Mouse (Mus musculus) myocyte (in vitro differentiated cells): ENCODE measurements around the gene Bpifa3. TPM values are rescaled to one million over a fixed set of nuclear protein-coding genes. Genes with fewer than 3 reads are reported as not detected.
"Not testable (repeated sequence)": the region's sequence is repeated elsewhere in the genome, so short reads cannot be mapped to it uniquely, and the experiment has no call there.

Experiments used
- H3K27me3 ChIP-seq: one replicate; pipeline ENCODE4 v1.6.1; 2011; ENCODE audit not compliant: control insufficient read depth, insufficient read depth, insufficient read length
- H3K36me3 ChIP-seq: one replicate; pipeline ENCODE4 v1.6.1; 2011; ENCODE audit not compliant: control insufficient read depth, insufficient read depth
- H3K4me2 ChIP-seq: one replicate; pipeline ENCODE4 v1.6.1; 2011; ENCODE audit warnings: low read depth, control low read depth
- H3K4me3 ChIP-seq: one replicate; pipeline ENCODE4 v1.5.1; 2011; ENCODE audit warnings: mild to moderate bottlenecking, control low read depth, moderate library complexity
- H3K79me2 ChIP-seq: one replicate; pipeline ENCODE4 v1.6.1; 2011; ENCODE audit not compliant: control insufficient read depth, insufficient read depth
- H3ac ChIP-seq: one replicate; pipeline ENCODE4 v1.6.1; 2011; ENCODE audit not compliant: control insufficient read depth, insufficient read length
- CEBPB ChIP-seq: IDR thresholded peaks from 2 replicates; pipeline ENCODE4 v1.6.1; 2011; ENCODE audit warnings: mild to moderate bottlenecking, moderate library complexity; ENCODE audit not compliant: poor library complexity, insufficient read depth, severe bottlenecking
- MAX ChIP-seq: IDR thresholded peaks from one replicate; pipeline ENCODE4 v1.6.1; 2011; ENCODE audit warnings: low read depth, mild to moderate bottlenecking, control low read depth
- MYOD1 ChIP-seq, 3 experiments: IDR thresholded peaks; one replicate each; pipeline ENCODE4 v1.6.1; 2011; ENCODE audit warnings: control low read depth in 2 of 3, low read depth in 2 of 3, mild to moderate bottlenecking in 2 of 3, moderate library complexity in 1 of 3; ENCODE audit not compliant: insufficient read length in 2 of 3, control insufficient read depth in 1 of 3
- MYOG ChIP-seq, 3 experiments: IDR thresholded peaks; one replicate each; pipeline ENCODE4 v1.6.1; 2011; ENCODE audit warnings: control low read depth in 2 of 3, low read depth in 2 of 3, mild to moderate bottlenecking in 2 of 3; ENCODE audit not compliant: insufficient read length in 2 of 3, control insufficient read depth in 1 of 3, insufficient read depth in 1 of 3
- POLR2A ChIP-seq: IDR thresholded peaks from one replicate; pipeline ENCODE4 v1.6.1; 2011; ENCODE audit warnings: low read depth, mild to moderate bottlenecking, control low read depth, moderate library complexity; ENCODE audit not compliant: insufficient read length
- POLR2AphosphoS2 ChIP-seq: IDR thresholded peaks from one replicate; pipeline ENCODE4 v1.6.1; 2011; ENCODE audit warnings: low read depth, control low read depth; ENCODE audit not compliant: insufficient read length
- REST ChIP-seq: IDR thresholded peaks from one replicate; pipeline ENCODE4 v1.6.1; 2011; ENCODE audit warnings: mild to moderate bottlenecking, control low read depth, moderate library complexity; ENCODE audit not compliant: insufficient read depth, insufficient read length
- SRF ChIP-seq: IDR thresholded peaks from one replicate; pipeline ENCODE4 v1.6.1; 2011; ENCODE audit warnings: low read depth; ENCODE audit not compliant: control insufficient read depth, insufficient read length
- TCF12 ChIP-seq: IDR thresholded peaks from one replicate; pipeline ENCODE4 v1.6.1; 2011; ENCODE audit warnings: mild to moderate bottlenecking, control low read depth; ENCODE audit not compliant: poor library complexity, insufficient read depth, severe bottlenecking
- TCF3 ChIP-seq: IDR thresholded peaks from one replicate; pipeline ENCODE4 v1.6.1; 2011; ENCODE audit warnings: low read depth, control low read depth; ENCODE audit not compliant: insufficient read length
- USF1 ChIP-seq: IDR thresholded peaks from one replicate; pipeline ENCODE4 v1.6.1; 2011; ENCODE audit warnings: low read depth, mild to moderate bottlenecking, control low read depth, moderate library complexity
- polyA plus RNA-seq: library from polyadenylated mRNA; unstranded; fragments of >200 nt; fragmentation: generic; extraction: Trizol; gene quantifications from one replicate; pipeline ENCODE4 v1.2.1, GENCODE M21; 2012; ENCODE audit warnings: missing spikeins

Bpifa3 gene
- polyA plus RNA-seq, 1 experiment: not detected

DNA sequence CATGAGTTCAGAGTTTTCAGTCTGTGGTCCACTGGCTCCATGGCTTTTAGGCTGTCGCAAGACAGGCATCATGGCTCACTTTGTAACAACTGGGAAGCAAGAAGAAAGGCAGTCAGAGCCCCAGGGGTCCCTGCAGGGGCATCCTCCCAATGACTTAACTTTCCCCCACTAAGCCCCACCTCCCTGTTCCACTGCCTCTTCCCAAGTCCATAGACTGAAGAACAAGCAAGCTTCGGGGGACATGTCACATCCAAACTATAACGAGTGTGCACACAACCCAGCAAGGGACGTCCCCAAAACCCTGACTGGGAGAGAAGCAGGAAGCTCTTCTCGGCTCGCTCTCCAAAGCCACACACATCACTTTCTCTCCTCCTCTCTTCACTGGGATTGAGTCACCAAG lies 41.5 kb downstream of the Bpifa3 start:
- no peaks in the 10 kb centered on the region for H3K36me3 ChIP-seq
- H3K27me3 ChIP-seq: no peaks in the 10 kb centered on the region
- peak overlapping the region; percentile 15 for H3K4me2 ChIP-seq
- no peaks in the 10 kb centered on the region for H3K79me2 ChIP-seq
- H3ac ChIP-seq: no peak overlapping the region
- no peak for TF ChIP-seq POLR2AphosphoS2
- no peak overlapping the region for H3K4me3 ChIP-seq

DNA sequence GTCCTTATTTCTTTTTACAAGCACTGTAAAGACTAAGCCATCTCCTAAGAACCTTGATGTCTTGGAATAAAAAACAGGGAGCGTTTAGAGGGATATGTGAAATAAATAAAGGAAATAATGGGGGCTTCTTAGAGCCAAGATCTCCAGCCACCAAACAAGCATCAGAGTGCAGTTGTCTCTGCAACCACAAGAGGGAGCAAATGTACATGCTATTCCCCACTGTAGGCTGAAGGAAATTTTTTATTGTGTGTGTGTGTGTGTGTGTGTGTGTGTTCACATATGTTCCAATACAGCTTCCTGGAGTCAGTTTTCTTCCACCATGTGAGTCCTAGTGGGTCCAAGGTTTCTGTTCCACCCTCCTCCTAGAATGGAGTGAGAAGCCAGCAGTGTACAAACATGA lies 43.2 kb downstream of the Bpifa3 start:
- Histone ChIP-seq H3K27me3 (no peaks in the 10 kb centered on the region), H3K4me3 (no peak overlapping the region), H3K79me2 (no peaks in the 10 kb centered on the region), H3K4me2 (no peak overlapping the region), H3K36me3 (no peaks in the 10 kb centered on the region), H3ac (no peak overlapping the region)
- TF ChIP-seq POLR2A (no peak), TCF12 (no peak)

DNA sequence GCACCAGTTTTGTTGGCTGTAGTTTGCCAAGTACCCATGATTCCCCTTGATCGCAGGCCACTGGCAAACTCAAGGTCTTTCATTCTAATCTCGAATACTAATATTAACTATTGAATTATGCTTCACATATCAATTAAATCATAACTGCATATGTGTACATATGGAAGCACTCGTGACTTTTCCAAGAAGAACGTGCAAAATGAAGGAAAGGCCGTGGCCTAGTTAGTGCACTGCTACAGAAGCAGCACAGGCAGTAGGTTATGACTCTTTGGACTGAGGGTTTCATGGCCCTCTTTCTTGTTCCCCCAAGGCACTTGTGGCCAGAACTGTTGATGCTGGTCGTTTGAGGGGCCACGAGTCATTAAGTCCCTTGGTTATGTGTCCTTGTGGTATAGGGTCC lies 51.8 kb downstream of the Bpifa3 start:
- not testable (repeated sequence) for H3K4me3 ChIP-seq

DNA sequence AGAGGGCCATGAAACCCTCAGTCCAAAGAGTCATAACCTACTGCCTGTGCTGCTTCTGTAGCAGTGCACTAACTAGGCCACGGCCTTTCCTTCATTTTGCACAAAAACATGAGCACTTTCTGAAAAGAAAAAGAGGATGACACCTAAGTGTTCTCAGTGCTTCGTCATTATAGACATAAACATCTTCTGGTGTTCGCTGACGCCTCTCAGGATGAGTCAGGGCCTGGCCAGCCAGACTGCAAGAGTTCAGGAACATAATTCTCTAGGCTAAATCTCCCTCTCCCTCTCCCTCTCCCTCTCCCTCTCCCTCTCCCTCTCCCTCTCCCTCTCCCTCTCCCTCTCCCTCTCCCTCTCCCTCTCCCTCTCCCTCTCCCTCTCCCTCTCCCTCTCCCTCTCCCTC lies 52.9 kb downstream of the Bpifa3 start:
- H3K4me2 ChIP-seq, H3K79me2 ChIP-seq, H3K4me3 ChIP-seq, H3ac ChIP-seq, H3K27me3 ChIP-seq, H3K36me3 ChIP-seq: not testable (repeated sequence)

More for the DNA sequence above, 51.8 kb downstream of the Bpifa3 start:
- H3ac ChIP-seq, H3K4me2 ChIP-seq, H3K79me2 ChIP-seq, H3K27me3 ChIP-seq, H3K36me3 ChIP-seq: not testable (repeated sequence)

DNA sequence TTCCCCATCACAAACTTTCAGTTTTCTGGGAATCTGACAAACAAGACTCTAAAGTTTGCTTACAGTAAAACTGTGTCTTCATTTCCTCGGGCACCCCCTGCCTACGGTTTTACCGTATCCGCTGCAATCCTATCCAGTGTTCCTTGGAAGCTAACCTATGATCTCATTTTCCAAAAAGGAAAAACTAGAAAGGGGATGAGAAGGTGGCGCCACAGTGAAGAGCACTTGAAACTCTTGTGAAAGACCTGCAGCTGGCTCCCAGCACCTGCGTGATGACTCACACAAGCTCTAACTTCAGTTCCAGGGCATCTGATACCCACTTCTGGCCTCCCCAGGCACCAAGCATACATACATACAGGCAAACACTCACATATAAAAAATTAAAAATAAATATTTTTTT lies 55.2 kb downstream of the Bpifa3 start:
- no peak overlapping the region for H3ac ChIP-seq
- H3K36me3 ChIP-seq: no peaks in the 10 kb centered on the region
- no peak overlapping the region for H3K4me3 ChIP-seq
- no peaks in the 10 kb centered on the region for H3K79me2 ChIP-seq
- H3K4me2 ChIP-seq: no peak overlapping the region
- TF ChIP-seq USF1: no peak
- no peak for TF ChIP-seq CEBPB
- no peak for TF ChIP-seq REST
- no peak for TF ChIP-seq SRF
- TF ChIP-seq TCF3: no peak
- no peak for TF ChIP-seq TCF12
- TF ChIP-seq MAX: no peak
- no peak for TF ChIP-seq MYOG (IDR thresholded peaks at IDR 0.05; ENCODE audit: control insufficient read depth in 1 of 3, insufficient read depth in 1 of 3, insufficient read length in 2 of 3, low read depth in 2 of 3)
- TF ChIP-seq POLR2A: no peak
- TF ChIP-seq POLR2AphosphoS2: no peak
- H3K27me3 ChIP-seq: no peaks in the 10 kb centered on the region

DNA sequence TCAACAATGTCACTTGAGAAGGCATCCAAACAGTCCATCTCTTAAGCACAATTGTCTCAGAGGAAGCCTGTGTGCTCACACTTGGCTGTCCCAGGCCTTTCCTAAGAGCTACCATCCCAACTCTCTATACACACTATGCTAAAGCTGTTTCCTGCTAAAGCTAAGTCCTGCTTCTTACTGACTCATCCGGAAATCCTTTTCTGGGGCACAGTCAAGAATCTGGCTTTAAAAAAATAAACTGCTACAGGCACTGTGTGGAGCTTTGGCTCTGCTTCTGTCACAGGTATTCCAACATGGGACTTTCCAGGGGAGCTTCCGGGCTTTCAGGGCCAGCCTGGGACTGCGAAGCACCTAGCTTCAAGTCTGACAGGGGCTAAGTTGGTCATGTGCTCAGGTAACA lies 55.6 kb downstream of the Bpifa3 start:
- H3K36me3 ChIP-seq: no peaks in the 10 kb centered on the region
- no peak for TF ChIP-seq POLR2AphosphoS2
- no peak for TF ChIP-seq USF1
- no peak for TF ChIP-seq TCF12
- TF ChIP-seq MYOD1 (IDR thresholded peaks at IDR 0.05; ENCODE audit: control insufficient read depth in 1 of 3, insufficient read length in 2 of 3, low read depth in 2 of 3): no peak
- TF ChIP-seq MAX: no peak
- no peak for TF ChIP-seq REST
- TF ChIP-seq MYOG (IDR thresholded peaks at IDR 0.05; ENCODE audit: control insufficient read depth in 1 of 3, insufficient read depth in 1 of 3, insufficient read length in 2 of 3, low read depth in 2 of 3): no peak
- H3K4me2 ChIP-seq: no peak overlapping the region
- no peak overlapping the region for H3ac ChIP-seq
- H3K27me3 ChIP-seq: no peaks in the 10 kb centered on the region
- no peaks in the 10 kb centered on the region for H3K79me2 ChIP-seq
- no peak overlapping the region for H3K4me3 ChIP-seq

DNA sequence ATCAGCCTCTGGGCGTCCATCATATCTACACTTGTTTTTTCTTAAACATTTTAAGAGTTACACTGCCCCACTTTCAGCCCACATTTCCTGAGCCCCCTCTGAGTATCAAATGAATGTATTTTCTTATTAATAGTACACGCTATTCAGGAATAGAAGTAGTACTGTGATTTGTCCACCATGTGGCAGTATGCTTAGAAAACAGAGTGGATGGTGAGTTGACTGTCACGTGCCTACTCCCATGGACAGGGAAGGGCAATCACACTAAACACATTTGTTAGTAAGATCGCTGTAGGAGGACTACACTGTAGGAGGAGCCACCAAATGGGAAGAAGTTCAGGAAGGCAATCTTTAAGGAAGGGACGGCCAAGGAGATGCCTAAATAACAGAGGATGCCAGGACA lies 57.3 kb downstream of the Bpifa3 start:
- Histone ChIP-seq H3ac (no peak overlapping the region), H3K4me3 (no peak overlapping the region), H3K79me2 (no peaks in the 10 kb centered on the region), H3K4me2 (no peak overlapping the region), H3K36me3 (no peaks in the 10 kb centered on the region), H3K27me3 (no peaks in the 10 kb centered on the region)
- TF ChIP-seq POLR2A (no peak), USF1 (peak; percentile 37)

Other genes starting within 250 kb of the Bpifa3 start
- gene Bpifb6, start 229.9 kb upstream of the Bpifa3 start, polyA plus RNA-seq: not detected
- not detected for gene Bpifb3, start 212.1 kb upstream of the Bpifa3 start, polyA plus RNA-seq
- not detected for gene Bpifb4, start 192.1 kb upstream of the Bpifa3 start, polyA plus RNA-seq
- not detected for gene Bpifa6, start 155.4 kb upstream of the Bpifa3 start, polyA plus RNA-seq
- not detected for gene Bpifa2, start 122.1 kb upstream of the Bpifa3 start, polyA plus RNA-seq
- not detected for gene Bpifa1, start 12.5 kb downstream of the Bpifa3 start, polyA plus RNA-seq
- gene Bpifa5, start 32.3 kb downstream of the Bpifa3 start, polyA plus RNA-seq: not detected
- gene Bpifb1, start 60.5 kb downstream of the Bpifa3 start, polyA plus RNA-seq: not detected
- gene Bpifb5, start 93.4 kb downstream of the Bpifa3 start, polyA plus RNA-seq: not detected
- not detected for gene Bpifb9a, start 127.5 kb downstream of the Bpifa3 start, polyA plus RNA-seq
- not detected for gene Bpifb9b, start 176.9 kb downstream of the Bpifa3 start, polyA plus RNA-seq
- gene Cdk5rap1, start 242.7 kb downstream of the Bpifa3 start, polyA plus RNA-seq: 14.7 TPM